Mouse (Mus musculus) left cerebral cortex, adult 18-20 months (tissue): Measurements from ENCODE around the gene Lrp8. TPM values are rescaled to one million over a fixed set of nuclear protein-coding genes. Genes with fewer than 3 reads are reported as not detected.

ENCODE experiments used
- DNase-seq, 2 experiments: peaks; one replicate each; pipeline ENCODE4 v3.0.0; 2021 to 2022; ENCODE audit warnings: low spot score in 2 of 2, mixed read lengths in 1 of 2
- total RNA-seq, 2 experiments: library from RNA; stranded (reverse); gene quantifications; 2 replicates each; pipeline ENCODE4 v1.2.3; 2021

The Lrp8 gene
- total RNA-seq, 2 experiments from 2014 or later, result 84.3 to 94.0 TPM

- no peak for DNase-seq
Observed at GRCm38 (mm10) chr4:107910020-107910419, 108.0 kb downstream of the Lrp8 start.

- DNase-seq, result no peak
Observed at GRCm38 (mm10) chr4:107920336-107920735, 118.3 kb downstream of the Lrp8 start.

DNA sequence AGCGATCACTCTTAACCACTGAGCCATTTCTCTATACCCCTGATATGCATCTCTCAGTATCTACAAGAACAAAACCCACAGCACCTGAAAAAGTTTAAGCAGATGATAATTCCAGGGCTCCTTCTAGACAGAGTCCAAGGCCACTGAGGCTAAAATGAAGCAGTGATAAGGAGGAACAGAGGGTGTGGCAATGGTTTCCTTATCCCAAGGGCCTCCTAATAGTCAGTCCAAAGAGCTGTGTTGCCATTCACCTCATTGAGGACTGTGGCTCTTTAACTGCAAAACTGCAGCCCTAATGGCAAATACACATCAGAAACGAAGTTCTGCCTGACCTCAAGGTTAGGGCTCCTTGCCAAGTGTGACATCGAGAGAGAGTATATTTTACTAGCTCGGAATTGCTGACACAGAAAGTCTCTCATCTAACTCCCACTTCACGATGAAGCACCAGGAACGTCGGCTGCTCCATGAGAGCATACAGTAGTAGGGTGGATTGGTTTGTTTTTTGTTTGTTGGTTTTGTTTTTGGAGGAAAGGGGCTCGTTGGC lies 119.2 kb downstream of the Lrp8 start:
- DNase-seq, result no peak

GRCm38 (mm10) chr4:107921952-107922351 lies 119.9 kb downstream of the Lrp8 start:
- DNase-seq, result no peak

- DNase-seq, result peak; percentile 56 to 60
Observed at GRCm38 (mm10) chr4:107923145-107923802, 121.2 kb downstream of the Lrp8 start, which contains the start of gene Cpt2. Gene Cpt2, minus strand, starts transcription at chr4:107923610.

DNA sequence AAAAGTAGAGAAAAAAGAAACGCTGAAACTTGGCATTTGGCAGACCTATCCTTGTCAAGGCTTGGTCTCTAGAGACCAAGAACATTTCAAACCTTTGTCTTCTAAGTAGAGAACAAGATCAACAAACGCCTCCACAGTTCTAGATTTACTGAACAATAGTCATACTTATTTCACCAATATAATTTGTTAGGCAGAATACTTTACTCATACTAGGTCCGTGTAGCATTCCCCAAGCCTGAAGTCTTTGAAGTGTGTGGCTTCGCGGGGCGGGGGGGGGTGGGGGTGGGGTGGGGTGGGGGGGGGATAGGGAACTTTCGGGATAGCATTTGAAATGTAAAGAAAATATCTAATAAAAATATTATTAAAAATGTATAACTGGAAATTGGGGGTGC lies 121.7 kb downstream of the Lrp8 start:
- DNase-seq, result no peak

Other genes with a start within 250 kb of the Lrp8 start
- gene Dmrtb1, start 118.0 kb upstream of the Lrp8 start, total RNA-seq, result under 1 TPM in 1 of 2 experiments, not detected in 1; 0.46 TPM
- 10 to 100 TPM; 39.4 to 42.4 TPM for gene Magoh, start 77.5 kb downstream of the Lrp8 start, total RNA-seq
- gene 0610037L13Rik, start 87.6 kb downstream of the Lrp8 start, total RNA-seq, result 10 to 100 TPM; 61.8 to 63.7 TPM
- 1 to 10 TPM; 4.8 to 5.3 TPM for gene Cpt2, start 121.3 kb downstream of the Lrp8 start, total RNA-seq
- under 1 TPM; 0.28 to 0.53 TPM for gene Slc1a7, start 166.1 kb downstream of the Lrp8 start, total RNA-seq